Mouse (Mus musculus) myocyte (in vitro differentiated cells): ENCODE data around the gene Mfsd4a.

Experiments used
- E2F4 ChIP-seq: IDR thresholded peaks from one replicate; pipeline ENCODE4 v1.6.1; 2011; ENCODE audit warnings: mild to moderate bottlenecking, control low read depth, moderate library complexity; ENCODE audit not compliant: insufficient read depth
- MAX ChIP-seq: IDR thresholded peaks from one replicate; pipeline ENCODE4 v1.6.1; 2011; ENCODE audit warnings: low read depth, mild to moderate bottlenecking, control low read depth
- MYOD1 ChIP-seq, 3 experiments: IDR thresholded peaks; one replicate each; pipeline ENCODE4 v1.6.1; 2011; ENCODE audit warnings: control low read depth in 2 of 3, low read depth in 2 of 3, mild to moderate bottlenecking in 2 of 3, moderate library complexity in 1 of 3; ENCODE audit not compliant: insufficient read length in 2 of 3, control insufficient read depth in 1 of 3
- MYOG ChIP-seq, 3 experiments: IDR thresholded peaks; one replicate each; pipeline ENCODE4 v1.6.1; 2011; ENCODE audit warnings: control low read depth in 2 of 3, low read depth in 2 of 3, mild to moderate bottlenecking in 2 of 3; ENCODE audit not compliant: insufficient read length in 2 of 3, control insufficient read depth in 1 of 3, insufficient read depth in 1 of 3
- POLR2A ChIP-seq: IDR thresholded peaks from one replicate; pipeline ENCODE4 v1.6.1; 2011; ENCODE audit warnings: low read depth, mild to moderate bottlenecking, control low read depth, moderate library complexity; ENCODE audit not compliant: insufficient read length
- POLR2AphosphoS2 ChIP-seq: IDR thresholded peaks from one replicate; pipeline ENCODE4 v1.6.1; 2011; ENCODE audit warnings: low read depth, control low read depth; ENCODE audit not compliant: insufficient read length
- REST ChIP-seq: IDR thresholded peaks from one replicate; pipeline ENCODE4 v1.6.1; 2011; ENCODE audit warnings: mild to moderate bottlenecking, control low read depth, moderate library complexity; ENCODE audit not compliant: insufficient read depth, insufficient read length
- TCF12 ChIP-seq: IDR thresholded peaks from one replicate; pipeline ENCODE4 v1.6.1; 2011; ENCODE audit warnings: mild to moderate bottlenecking, control low read depth; ENCODE audit not compliant: poor library complexity, insufficient read depth, severe bottlenecking
- TCF3 ChIP-seq: IDR thresholded peaks from one replicate; pipeline ENCODE4 v1.6.1; 2011; ENCODE audit warnings: low read depth, control low read depth; ENCODE audit not compliant: insufficient read length
- USF1 ChIP-seq: IDR thresholded peaks from one replicate; pipeline ENCODE4 v1.6.1; 2011; ENCODE audit warnings: low read depth, mild to moderate bottlenecking, control low read depth, moderate library complexity

GRCm38 (mm10) chr1:132032172-132032571 lies 35.7 kb downstream of the Mfsd4a start:
- TF ChIP-seq POLR2AphosphoS2 (no peak), POLR2A (no peak), USF1 (no peak), E2F4 (no peak), MYOG (IDR thresholded peaks at IDR 0.05; ENCODE audit: control insufficient read depth in 1 of 3, insufficient read depth in 1 of 3, insufficient read length in 2 of 3, low read depth in 2 of 3) (no peak), TCF12 (no peak), MAX (no peak), MYOD1 (IDR thresholded peaks at IDR 0.05; ENCODE audit: control insufficient read depth in 1 of 3, insufficient read length in 2 of 3, low read depth in 2 of 3) (no peak), TCF3 (no peak), REST (no peak)
